Mouse (Mus musculus) subcutaneous adipose tissue, adult 2 months (tissue): ENCODE data around the gene Gm16506. TPM values are rescaled to one million over a fixed set of nuclear protein-coding genes. Genes with fewer than 3 reads are reported as not detected.

Experiments used
- polyA plus RNA-seq: library from polyadenylated mRNA; depleted of rRNA; stranded (reverse); fragments of >200 nt; gene quantifications from 2 replicates; pipeline ENCODE4 v1.2.3, GENCODE M21; 2012; ENCODE audit warnings: low replicate concordance; rRNA removed

Gene Gm16506
- not detected in 2 replicates for polyA plus RNA-seq

DNA sequence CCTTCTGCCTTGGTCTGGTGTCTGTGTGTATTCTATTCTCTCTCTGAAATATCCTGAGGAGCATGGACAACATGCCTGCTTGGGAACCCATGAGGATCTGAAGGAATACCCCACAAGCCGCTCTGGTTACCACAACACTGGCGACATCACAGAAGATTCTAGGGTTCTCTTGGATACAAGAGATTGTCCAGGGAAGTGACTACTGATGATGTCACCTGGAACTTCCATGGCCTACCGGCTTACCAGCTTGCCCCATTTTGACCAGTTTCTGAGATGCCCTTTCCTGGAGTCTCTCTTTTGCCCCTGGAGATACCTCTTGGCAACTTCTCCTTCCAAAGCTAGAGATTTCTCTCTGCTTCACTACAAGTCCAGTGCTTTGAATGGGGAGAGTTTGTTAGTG, at the start of gene Gm16506:
Gene Gm16506 (minus strand): TSS at position 101 of the 400 bp plus-strand sequence.

DNA sequence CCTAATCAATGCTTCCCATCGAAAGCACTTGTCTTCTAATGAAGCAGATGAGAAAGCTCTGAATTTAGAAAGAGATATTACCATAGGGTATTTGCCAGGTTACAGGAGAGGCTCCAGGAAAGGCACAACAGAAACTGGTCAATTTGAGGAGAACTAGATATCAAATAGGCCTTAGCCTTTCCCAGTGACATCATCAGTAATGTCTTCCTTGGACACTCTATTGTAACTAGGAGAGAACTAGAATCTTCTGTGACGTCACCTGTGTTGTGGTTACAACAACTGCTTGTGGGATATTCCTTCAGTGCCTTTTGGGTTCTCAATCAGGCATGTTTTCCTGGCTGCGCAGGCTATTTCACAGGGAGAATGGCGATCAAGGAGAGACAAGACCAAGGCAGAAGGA, 20.3 kb upstream of the Gm16506 start, which contains the start of gene Gm6526:
Gene Gm6526 (plus strand): TSS at position 301 of the 400 bp plus-strand sequence.

DNA sequence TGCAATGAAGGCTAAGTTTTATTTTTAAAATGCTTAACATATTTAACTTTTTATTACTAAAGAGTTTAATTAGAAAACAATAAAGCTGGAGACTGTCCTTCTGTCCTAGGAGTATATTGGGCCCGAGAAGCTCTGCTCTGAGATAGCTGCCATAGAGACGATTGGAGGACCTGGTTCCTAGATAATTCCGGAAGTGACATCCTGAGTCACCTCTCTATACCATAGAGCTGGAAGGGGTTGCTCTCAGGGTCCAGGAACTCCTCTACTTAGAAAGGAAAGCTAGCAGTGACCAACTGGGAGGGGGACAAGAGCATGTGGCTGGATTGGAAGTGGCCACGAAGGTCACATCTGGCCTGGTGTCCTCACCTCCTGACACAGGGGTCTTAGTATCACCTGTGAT, 29.7 kb downstream of the Gm16506 start, which contains the start of gene Gm7324:
Gene Gm7324 (plus strand): TSS at position 208 of the 400 bp plus-strand sequence.

DNA sequence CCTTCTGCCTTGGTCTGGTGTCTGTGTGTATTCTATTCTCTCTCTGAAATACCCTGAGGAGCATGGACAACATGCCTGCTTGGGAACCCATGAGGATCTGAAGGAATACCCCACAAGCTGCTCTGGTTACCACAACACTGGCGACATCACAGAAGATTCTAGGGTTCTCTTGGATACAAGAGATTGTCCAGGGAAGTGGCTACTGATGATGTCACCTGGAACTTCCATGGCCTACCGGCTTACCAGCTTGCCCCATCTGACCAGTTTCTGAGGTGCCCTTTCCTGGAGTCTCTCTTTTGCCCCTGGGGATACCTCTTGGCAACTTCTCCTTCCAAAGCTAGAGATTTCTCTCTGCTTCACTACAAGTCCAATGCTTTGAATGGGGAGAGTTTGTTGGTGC, 50.2 kb downstream of the Gm16506 start, which contains the start of gene Gm8165:
Gene Gm8165 (minus strand): TSS at position 101 of the 400 bp plus-strand sequence.

Other genes with a start within 250 kb of the Gm16506 start
- gene Gm5799, start 183.9 kb downstream of the Gm16506 start, polyA plus RNA-seq: not detected in 2 replicates
- not detected in 2 replicates for gene Gm17654, start 148.3 kb downstream of the Gm16506 start, polyA plus RNA-seq
- gene Gm10375, start 119.5 kb downstream of the Gm16506 start, polyA plus RNA-seq: not detected in 2 replicates
- not detected in 2 replicates for gene Gm8165, start 50.3 kb downstream of the Gm16506 start, polyA plus RNA-seq
- 0.45 TPM in 1 of 2 replicates, not detected in the other for gene Gm7324, start 29.7 kb downstream of the Gm16506 start, polyA plus RNA-seq
- gene Gm6526, start 20.4 kb upstream of the Gm16506 start, polyA plus RNA-seq: not detected in 2 replicates
- gene Gm8180, start 57.3 kb upstream of the Gm16506 start, polyA plus RNA-seq: not detected in 2 replicates
- gene Ear1, start 148.0 kb upstream of the Gm16506 start, polyA plus RNA-seq: 0.26 and 0.82 TPM in 2 replicates
- gene Ear10, start 196.1 kb upstream of the Gm16506 start, polyA plus RNA-seq: not detected in 2 replicates
- gene Gm8113, start 197.9 kb upstream of the Gm16506 start, polyA plus RNA-seq: 1.5 and 5.7 TPM in 2 replicates
- not detected in 2 replicates for gene Ang5, start 229.6 kb upstream of the Gm16506 start, polyA plus RNA-seq